Mouse (Mus musculus): ENCODE data around the gene Atp1a2. TPM values are rescaled to one million over a fixed set of nuclear protein-coding genes. Genes with fewer than 3 reads are reported as not detected.

Gene Atp1a2
- polyA plus RNA-seq, 1 experiment from 2014 or later = 12.9 TPM

DNA sequence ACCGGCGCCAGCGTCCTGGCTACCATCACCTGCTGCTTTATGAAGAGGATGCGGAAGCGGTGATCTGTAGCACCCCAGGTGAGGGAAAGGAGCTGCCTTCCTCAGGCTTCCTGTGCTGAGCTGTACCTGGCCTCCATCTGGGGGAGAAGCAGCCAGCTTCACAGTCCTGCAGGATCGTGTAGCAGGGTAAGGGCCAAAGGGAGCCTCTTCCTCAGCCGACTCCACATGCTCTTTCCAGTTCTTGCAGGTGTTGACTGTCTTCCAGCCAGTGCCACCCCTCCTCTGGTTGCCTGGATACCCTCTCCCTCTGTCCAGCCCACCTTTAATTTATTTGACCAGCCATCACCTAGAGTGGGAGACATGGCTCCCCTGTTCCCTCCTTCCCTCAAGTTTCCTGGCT lies 21.5 kb upstream of the Atp1a2 start:
- ATAC-seq = no peak
- H3K27ac ChIP-seq (ENCODE audit: low read depth, low read length) = peak overlapping the region; percentile 74
- peaks cover 49% of the 10 kb centered on the region for H3K36me3 ChIP-seq (ENCODE audit: control insufficient read depth, insufficient read depth, low read length)
- H3K9ac ChIP-seq (ENCODE audit: low read length) = no peak overlapping the region
- DNase-seq (ENCODE audit: low spot score) = no peak
- no peaks in the 10 kb centered on the region for H3K9me3 ChIP-seq (replicated peaks; ENCODE audit: control insufficient read depth, low read length)
- H3K27me3 ChIP-seq (replicated peaks; ENCODE audit: control insufficient read depth, insufficient read depth, low read length) = no peaks in the 10 kb centered on the region
- peaks cover 31% of the 10 kb centered on the region for H3K4me1 ChIP-seq (ENCODE audit: control insufficient read depth, insufficient read depth, low read length)
- WGBS = 66% methylated on average over 7 of the region's 7 CpGs
- no peak overlapping the region for H3K4me3 ChIP-seq (ENCODE audit: low read depth, low read length)
- no peak overlapping the region for H3K4me2 ChIP-seq (ENCODE audit: low read length)

DNA sequence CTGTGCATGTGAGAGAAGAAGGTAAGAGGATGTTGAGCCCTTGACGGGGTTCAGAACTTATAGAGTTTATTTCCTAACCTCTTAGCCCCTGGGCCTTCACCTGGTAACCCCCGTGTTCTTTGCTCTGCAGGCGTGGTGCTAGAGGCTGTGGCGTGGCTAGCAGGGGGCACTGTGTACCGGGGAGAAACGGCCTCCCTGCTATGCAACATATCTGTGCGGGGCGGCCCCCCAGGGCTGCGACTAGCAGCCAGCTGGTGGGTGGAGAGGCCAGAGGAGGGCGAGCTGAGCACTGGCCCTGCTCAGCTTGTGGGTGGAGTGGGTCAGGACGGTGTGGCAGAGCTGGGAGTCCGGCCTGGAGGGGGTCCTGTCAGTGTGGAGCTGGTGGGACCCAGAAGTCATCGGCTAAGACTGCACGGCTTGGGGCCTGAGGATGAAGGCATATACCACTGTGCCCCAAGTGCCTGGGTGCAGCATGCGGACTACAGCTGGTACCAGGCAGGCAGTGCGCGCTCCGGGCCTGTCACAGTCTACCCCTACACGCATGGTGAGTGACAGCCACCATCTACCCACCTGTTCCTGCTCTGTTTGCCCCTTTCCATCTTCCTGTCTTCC lies 20.7 kb upstream of the Atp1a2 start:
- ATAC-seq = no peak
- H3K27me3 ChIP-seq (replicated peaks; ENCODE audit: control insufficient read depth, insufficient read depth, low read length) = no peaks in the 10 kb centered on the region
- 80% methylated on average over 19 of the region's 19 CpGs for WGBS
- no peak overlapping the region for H3K4me3 ChIP-seq (ENCODE audit: low read depth, low read length)
- H3K9me3 ChIP-seq (replicated peaks; ENCODE audit: control insufficient read depth, low read length) = no peaks in the 10 kb centered on the region
- peak overlapping the region; percentile 74; the same call in 1 of the 2 replicates for H3K27ac ChIP-seq (ENCODE audit: low read depth, low read length)
- H3K9ac ChIP-seq (ENCODE audit: low read length) = peak overlapping the region; percentile 41; the same call in 1 of the 2 replicates
- H3K4me1 ChIP-seq (ENCODE audit: control insufficient read depth, insufficient read depth, low read length) = peaks cover 39% of the 10 kb centered on the region
- no peak for DNase-seq (ENCODE audit: low spot score)
- H3K36me3 ChIP-seq (ENCODE audit: control insufficient read depth, insufficient read depth, low read length) = peaks cover 49% of the 10 kb centered on the region
- no peak overlapping the region for H3K4me2 ChIP-seq (ENCODE audit: low read length)

DNA sequence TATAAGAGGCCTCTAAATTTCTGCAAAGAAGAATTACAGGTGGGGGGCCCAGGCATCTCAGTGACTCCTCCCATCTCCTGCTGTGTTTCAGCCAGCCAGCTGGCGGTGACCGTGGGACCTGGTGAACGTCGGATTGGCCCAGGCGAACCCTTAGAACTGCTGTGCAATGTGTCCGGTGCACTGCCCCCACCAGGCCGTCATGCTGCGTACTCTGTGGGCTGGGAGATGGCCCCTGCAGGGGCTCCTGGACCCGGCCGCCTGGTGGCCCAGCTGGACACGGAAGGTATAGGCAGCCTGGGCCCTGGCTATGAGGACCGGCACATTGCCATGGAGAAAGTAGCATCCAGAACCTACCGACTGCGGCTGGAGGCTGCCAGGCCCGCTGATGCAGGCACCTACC lies 20.1 kb upstream of the Atp1a2 start:
- Histone ChIP-seq H3K9me3 (replicated peaks; ENCODE audit: control insufficient read depth, low read length) (no peaks in the 10 kb centered on the region), H3K9ac (ENCODE audit: low read length) (peak overlapping the region; percentile 41; the same call in 1 of the 2 replicates), H3K4me3 (ENCODE audit: low read depth, low read length) (no peak overlapping the region), H3K36me3 (ENCODE audit: control insufficient read depth, insufficient read depth, low read length) (peaks cover 49% of the 10 kb centered on the region), H3K4me1 (ENCODE audit: control insufficient read depth, insufficient read depth, low read length) (peaks cover 44% of the 10 kb centered on the region), H3K27me3 (replicated peaks; ENCODE audit: control insufficient read depth, insufficient read depth, low read length) (no peaks in the 10 kb centered on the region), H3K27ac (ENCODE audit: low read depth, low read length) (peak overlapping the region; percentile 74), H3K4me2 (ENCODE audit: low read length) (no peak overlapping the region)
- 61% methylated on average over 15 of the region's 15 CpGs for WGBS
- ATAC-seq (no peak), DNase-seq (ENCODE audit: low spot score) (no peak)

DNA sequence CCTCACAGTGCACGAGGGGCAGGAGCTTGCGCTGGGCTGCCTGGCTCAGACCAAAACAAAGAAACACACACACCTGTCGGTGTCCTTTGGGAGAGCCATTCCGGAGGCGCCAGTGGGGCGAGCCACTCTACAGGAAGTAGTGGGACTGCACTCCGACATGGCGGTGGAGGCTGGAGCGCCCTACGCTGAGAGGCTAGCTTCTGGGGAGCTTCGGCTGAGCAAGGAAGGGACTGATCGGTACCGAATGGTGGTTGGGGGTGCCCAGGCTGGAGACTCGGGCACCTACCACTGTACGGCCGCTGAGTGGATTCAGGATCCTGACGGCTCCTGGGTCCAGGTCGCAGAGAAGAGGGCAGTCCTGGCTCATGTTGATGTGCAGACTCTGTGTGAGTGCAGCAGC lies 19.6 kb upstream of the Atp1a2 start:
- H3K9me3 ChIP-seq (replicated peaks; ENCODE audit: control insufficient read depth, low read length) = no peaks in the 10 kb centered on the region
- H3K36me3 ChIP-seq (ENCODE audit: control insufficient read depth, insufficient read depth, low read length) = peaks cover 49% of the 10 kb centered on the region
- H3K4me1 ChIP-seq (ENCODE audit: control insufficient read depth, insufficient read depth, low read length) = peaks cover 40% of the 10 kb centered on the region
- H3K4me2 ChIP-seq (ENCODE audit: low read length) = no peak overlapping the region
- H3K4me3 ChIP-seq (ENCODE audit: low read depth, low read length) = no peak overlapping the region
- ATAC-seq (no peak), DNase-seq (ENCODE audit: low spot score) (no peak)
- 61% methylated on average over 18 of the region's 18 CpGs for whole genome bisulfite sequencing
- peak overlapping the region; percentile 41; the same call in 1 of the 2 replicates for H3K9ac ChIP-seq (ENCODE audit: low read length)
- H3K27me3 ChIP-seq (replicated peaks; ENCODE audit: control insufficient read depth, insufficient read depth, low read length) = no peaks in the 10 kb centered on the region
- H3K27ac ChIP-seq (ENCODE audit: low read depth, low read length) = peak overlapping the region; percentile 74

DNA sequence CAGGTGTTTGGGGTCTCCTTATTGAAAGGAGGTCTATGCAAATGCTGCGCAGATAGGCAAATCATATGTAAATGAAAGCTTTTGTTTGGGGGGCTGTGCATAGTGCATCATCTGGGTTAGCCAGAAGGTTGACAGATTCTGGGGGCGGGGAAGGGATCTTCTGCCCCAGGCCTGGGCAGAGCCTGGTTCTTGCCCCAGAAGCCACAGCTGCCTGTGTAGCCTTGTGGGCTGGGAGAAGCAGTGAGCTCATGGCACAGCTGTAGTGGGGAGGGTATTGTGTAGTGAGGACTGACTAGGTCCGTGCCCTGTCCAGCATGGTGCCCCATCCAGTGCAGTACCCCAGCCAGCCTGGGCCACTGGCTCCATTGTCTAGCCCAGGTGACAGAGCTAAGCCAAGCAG lies 17.0 kb upstream of the Atp1a2 start:
- Histone ChIP-seq H3K9ac (ENCODE audit: low read length) (peak overlapping the region; percentile 50), H3K27me3 (replicated peaks; ENCODE audit: control insufficient read depth, insufficient read depth, low read length) (no peaks in the 10 kb centered on the region), H3K9me3 (replicated peaks; ENCODE audit: control insufficient read depth, low read length) (no peaks in the 10 kb centered on the region), H3K4me2 (ENCODE audit: low read length) (peak overlapping the region; percentile 68), H3K4me3 (ENCODE audit: low read depth, low read length) (0 out of 2 replicates have a peak overlapping the region, but pooled peaks have one; percentile 14), H3K4me1 (ENCODE audit: control insufficient read depth, insufficient read depth, low read length) (peaks cover 43% of the 10 kb centered on the region), H3K27ac (ENCODE audit: low read depth, low read length) (peak overlapping the region; percentile 92), H3K36me3 (ENCODE audit: control insufficient read depth, insufficient read depth, low read length) (peaks cover 35% of the 10 kb centered on the region)
- DNase-seq (ENCODE audit: low spot score) (peak; percentile 85), ATAC-seq (peak; percentile 33)
- WGBS = 16% methylated on average over 3 of the region's 3 CpGs

DNA sequence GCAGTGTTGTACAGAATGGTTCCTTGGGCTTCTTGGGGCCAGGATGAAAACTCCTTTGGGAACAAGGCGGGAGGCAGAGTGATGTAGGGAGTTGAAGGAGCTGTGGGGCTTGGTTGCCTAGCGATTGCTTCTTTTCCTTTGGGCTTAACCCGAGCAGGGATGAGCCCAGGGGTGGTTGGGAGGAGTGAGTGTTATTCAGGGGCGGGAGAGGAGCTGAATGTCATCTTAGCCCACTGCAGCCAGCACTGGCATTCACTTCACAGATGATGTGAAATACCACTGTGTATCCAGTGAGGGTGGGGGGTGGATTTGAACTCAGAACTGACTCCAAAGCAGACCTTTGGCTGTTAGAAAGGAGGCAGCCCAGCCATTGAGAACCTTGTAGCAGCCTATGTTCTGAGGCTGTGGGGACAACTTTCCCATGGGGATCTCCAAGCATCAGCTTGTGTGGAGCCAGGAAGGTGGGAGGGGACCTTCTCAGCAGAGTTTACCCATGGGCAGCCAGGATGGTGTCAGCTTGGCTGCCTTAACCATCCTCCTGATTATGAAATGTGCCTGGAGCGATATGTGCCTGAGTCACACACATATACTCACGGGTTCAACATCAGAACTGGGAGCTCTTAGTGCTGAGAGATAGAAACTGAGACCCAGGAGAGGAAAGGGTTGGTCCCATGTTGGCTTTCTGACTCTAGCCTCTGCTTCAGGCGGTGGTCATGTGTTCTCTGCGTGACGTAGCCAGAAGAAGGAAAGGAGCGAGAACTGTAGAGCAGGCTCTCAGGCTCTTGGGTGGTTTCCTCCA lies 15.9 kb upstream of the Atp1a2 start:
- Histone ChIP-seq H3K9me3 (replicated peaks; ENCODE audit: control insufficient read depth, low read length) (no peaks in the 10 kb centered on the region), H3K4me3 (ENCODE audit: low read depth, low read length) (peak overlapping the region; percentile 70), H3K27me3 (replicated peaks; ENCODE audit: control insufficient read depth, insufficient read depth, low read length) (no peaks in the 10 kb centered on the region), H3K27ac (ENCODE audit: low read depth, low read length) (peak overlapping the region; percentile 92), H3K9ac (ENCODE audit: low read length) (peak overlapping the region; percentile 76), H3K36me3 (ENCODE audit: control insufficient read depth, insufficient read depth, low read length) (peaks cover 28% of the 10 kb centered on the region), H3K4me2 (ENCODE audit: low read length) (peak overlapping the region; percentile 68), H3K4me1 (ENCODE audit: control insufficient read depth, insufficient read depth, low read length) (peaks cover 50% of the 10 kb centered on the region)
- WGBS = 65% methylated on average over 10 of the region's 10 CpGs
- ATAC-seq (no peak), DNase-seq (ENCODE audit: low spot score) (no peak)

DNA sequence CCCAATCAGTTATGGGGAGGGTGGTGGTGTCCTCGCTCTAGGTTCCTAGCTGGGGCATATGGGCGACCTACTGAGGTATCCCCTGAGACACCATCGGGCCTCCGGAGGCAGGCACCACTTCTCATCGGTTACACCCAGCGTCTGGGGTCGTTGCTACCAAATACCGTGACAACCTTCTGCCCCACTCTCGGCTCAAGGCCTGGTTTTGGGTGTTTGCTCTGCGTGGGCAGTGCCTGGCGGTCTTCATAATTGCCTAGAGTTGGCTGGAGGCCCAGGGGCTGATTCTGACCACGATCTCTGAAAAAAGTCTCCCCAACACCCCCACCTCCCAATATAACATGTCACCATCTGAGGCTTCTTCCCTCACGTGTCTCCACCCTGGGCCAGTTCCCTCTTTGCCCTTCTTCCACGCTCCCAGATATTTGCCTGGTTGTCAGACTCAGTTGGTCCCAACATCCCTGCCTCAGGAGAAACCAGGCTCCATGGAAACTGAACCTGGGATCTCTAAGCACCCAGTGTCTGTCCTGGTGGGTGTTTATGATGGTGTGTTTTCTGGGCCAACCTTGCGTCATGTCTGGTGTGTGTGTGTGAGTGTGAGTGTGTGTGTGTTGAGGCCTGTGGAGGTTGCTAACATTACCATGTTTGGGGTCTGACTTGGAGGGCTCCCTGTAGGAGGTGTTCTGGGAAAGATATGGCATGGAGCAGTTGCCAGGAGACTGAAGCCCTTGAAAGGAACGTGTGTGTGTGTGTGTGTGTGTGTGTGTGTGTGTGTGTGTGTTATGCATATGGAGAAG lies 15.1 kb upstream of the Atp1a2 start:
- Histone ChIP-seq H3K4me2 (ENCODE audit: low read length) (peak overlapping the region; percentile 68), H3K36me3 (ENCODE audit: control insufficient read depth, insufficient read depth, low read length) (peaks cover 20% of the 10 kb centered on the region), H3K9me3 (replicated peaks; ENCODE audit: control insufficient read depth, low read length) (no peaks in the 10 kb centered on the region), H3K27me3 (replicated peaks; ENCODE audit: control insufficient read depth, insufficient read depth, low read length) (no peaks in the 10 kb centered on the region), H3K27ac (ENCODE audit: low read depth, low read length) (peak overlapping the region; percentile 92; the same call in 1 of the 2 replicates), H3K4me1 (ENCODE audit: control insufficient read depth, insufficient read depth, low read length) (peaks cover 45% of the 10 kb centered on the region), H3K4me3 (ENCODE audit: low read depth, low read length) (peak overlapping the region; percentile 70), H3K9ac (ENCODE audit: low read length) (peak overlapping the region; percentile 76)
- DNase-seq (ENCODE audit: low spot score) = no peak
- ATAC-seq = no peak
- WGBS = 6% methylated on average over 16 of the region's 16 CpGs

DNA sequence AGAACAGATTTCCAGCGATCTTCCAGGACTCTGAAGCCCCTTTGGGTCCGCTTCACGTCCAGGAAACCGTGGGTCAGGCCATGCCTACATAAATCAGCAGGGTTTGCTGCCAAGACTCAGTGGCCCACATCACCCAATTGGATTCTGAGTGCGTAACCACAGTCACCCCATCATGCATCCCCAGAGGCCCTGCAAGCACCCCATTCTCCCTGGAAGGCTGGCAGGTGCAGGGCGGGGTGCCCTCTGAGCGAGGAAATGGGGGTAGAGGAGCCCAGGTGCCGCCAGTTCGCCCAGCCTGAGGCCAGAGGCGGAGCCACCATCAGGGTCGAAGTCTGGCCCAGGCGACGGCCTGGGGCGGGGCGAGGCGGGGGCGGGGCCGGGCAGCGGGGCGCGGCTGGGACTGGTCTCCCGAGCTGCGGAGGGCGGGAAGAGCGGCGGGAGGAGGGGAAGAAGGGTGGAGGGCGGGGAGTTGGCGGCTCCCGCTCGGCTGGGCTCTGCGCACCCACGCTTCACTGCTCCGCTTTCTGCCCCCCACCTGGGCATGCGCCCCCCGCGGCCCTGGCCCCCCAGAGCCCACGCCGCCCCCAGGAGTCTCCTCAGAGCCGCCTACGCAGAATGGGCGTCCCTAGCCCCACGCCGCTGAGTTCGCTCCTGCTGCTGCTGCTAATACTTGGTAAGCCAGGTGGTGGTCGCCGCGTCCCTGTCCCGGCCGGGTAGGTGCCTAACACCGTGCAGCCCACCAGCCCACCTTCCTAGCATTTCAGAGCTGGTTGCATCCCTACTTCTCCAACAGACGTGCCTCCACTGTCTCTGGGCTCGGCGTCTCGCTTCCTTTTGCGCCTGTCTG lies 14.3 kb upstream of the Atp1a2 start:
- H3K36me3 ChIP-seq (ENCODE audit: control insufficient read depth, insufficient read depth, low read length) = peaks cover 12% of the 10 kb centered on the region
- H3K4me1 ChIP-seq (ENCODE audit: control insufficient read depth, insufficient read depth, low read length) = peaks cover 43% of the 10 kb centered on the region
- peak overlapping the region; percentile 68 for H3K4me2 ChIP-seq (ENCODE audit: low read length)
- peak overlapping the region; percentile 76 for H3K9ac ChIP-seq (ENCODE audit: low read length)
- WGBS = under 1% methylated on average over 31 of the region's 55 CpGs
- H3K27me3 ChIP-seq (replicated peaks; ENCODE audit: control insufficient read depth, insufficient read depth, low read length) = no peaks in the 10 kb centered on the region
- H3K9me3 ChIP-seq (replicated peaks; ENCODE audit: control insufficient read depth, low read length) = no peaks in the 10 kb centered on the region
- H3K27ac ChIP-seq (ENCODE audit: low read depth, low read length) = peak overlapping the region; percentile 75
- DNase-seq (ENCODE audit: low spot score) (peak; percentile 87), ATAC-seq (peak; percentile 69)
- peak overlapping the region; percentile 70 for H3K4me3 ChIP-seq (ENCODE audit: low read depth, low read length)
